8 mouse cellular contexts compared by ENCODE assay signal in the genomic region with DNA sequence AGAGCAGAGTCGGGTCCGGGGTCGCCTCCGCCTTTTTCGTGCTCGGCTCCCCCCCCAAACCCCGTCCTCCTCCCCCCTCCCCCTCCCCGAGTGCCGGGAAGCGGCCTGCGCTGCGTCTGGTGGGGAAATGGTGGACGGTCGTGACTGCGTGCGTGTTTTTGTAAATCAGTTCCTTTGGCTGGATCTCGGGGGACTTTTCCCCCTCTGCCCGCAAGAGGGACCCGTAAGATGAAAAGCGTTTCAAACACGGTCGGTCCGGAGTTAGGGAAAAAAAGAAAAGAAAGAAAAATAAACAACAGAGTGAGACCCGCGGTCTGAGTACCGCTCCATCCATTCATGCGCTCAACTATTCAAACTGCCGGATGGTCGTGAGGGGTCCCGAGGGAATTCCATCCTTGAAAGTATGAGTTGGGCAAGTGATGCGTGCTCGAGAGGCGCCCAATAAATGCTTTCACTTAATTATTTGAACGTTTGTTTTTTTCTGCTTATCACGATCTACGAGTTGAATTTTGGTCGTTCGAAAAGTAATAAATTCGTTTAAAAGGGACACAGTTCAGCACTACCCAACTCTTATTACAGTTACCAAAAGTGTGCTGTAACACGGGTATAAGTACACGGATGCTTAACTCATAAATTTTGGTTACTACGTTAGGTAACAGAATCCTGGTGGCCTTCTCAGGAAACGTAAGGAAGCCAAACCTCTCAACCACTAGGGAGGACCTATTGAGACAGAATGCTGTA. TPM values are rescaled to one million over a fixed set of nuclear protein-coding genes. Genes with fewer than 3 reads are reported as not detected.
A peak's percentile ranks its signal among the peaks of the same experiment; 100 is the strongest.
DNase-seq lines count a peak whose midpoint lies in the region; ATAC-seq and TF ChIP-seq lines count a peak whose summit lies in the region.

No protein-coding gene starts in this region.

- TF ChIP-seq POLR2A in lung, adult 2 months (IDR thresholded peaks at IDR 0.05; ENCODE audit: borderline replicate concordance, extremely low read depth, low read depth, low read length): no peak
- no peak for TF ChIP-seq POLR2A in liver, adult 2 months (IDR thresholded peaks at IDR 0.05; ENCODE audit: extremely low read depth, insufficient read depth, low read length)
- no peak for TF ChIP-seq POLR2A in small intestine, adult 2 months (IDR thresholded peaks at IDR 0.05; ENCODE audit: low read depth, low read length)

- H3K36me3 ChIP-seq in forebrain, embryonic 12.5 days (replicated peaks): no peaks in the 10 kb centered on the region
- no peaks in the 10 kb centered on the region for H3K36me3 ChIP-seq in liver, adult 2 months (ENCODE audit: control insufficient read depth, insufficient read depth, low read length)
- 0 out of 2 replicates have a peak, but pooled peaks cover 4% of the 10 kb centered on the region for H3K36me3 ChIP-seq in small intestine, adult 2 months (ENCODE audit: control insufficient read depth, insufficient read depth, low read length)

- ATAC-seq in forebrain, embryonic 12.5 days (ENCODE audit: low FRiP score): peak; percentile 80

- no peak for DNase-seq in lung, adult 2 months
- DNase-seq in lung, postnatal 36 days: no peak
- DNase-seq in R1 (ENCODE audit: low read depth, low spot score): peak; percentile 53
- peak; percentile 27 for DNase-seq in liver, adult 2 months (ENCODE audit: extremely low read depth, low read depth, low spot score)
- DNase-seq in frontal cortex, postnatal 14 days (ENCODE audit: low spot score in 2 of 2): no peak
- no peak for DNase-seq in adrenal gland, adult 8-10 months

- H3K79me2 ChIP-seq in liver, adult 2 months (ENCODE audit: control insufficient read depth, insufficient read depth, low read length): no peaks in the 10 kb centered on the region; the same call in 1 of the 2 replicates

- TF ChIP-seq CTCF in lung, adult 2 months (IDR thresholded peaks at IDR 0.05; ENCODE audit: insufficient read depth, low read length): no peak
- no peak for TF ChIP-seq CTCF in liver, adult 2 months (IDR thresholded peaks at IDR 0.05; ENCODE audit: low read depth, low read length)
- no peak for TF ChIP-seq CTCF in small intestine, adult 2 months (IDR thresholded peaks at IDR 0.05; ENCODE audit: extremely low read depth, insufficient read length, insufficient replicate concordance, low read depth, low read length)

- H3K27me3 ChIP-seq in forebrain, embryonic 12.5 days: no peaks in the 10 kb centered on the region
- H3K27me3 ChIP-seq in liver, adult 2 months (ENCODE audit: control insufficient read depth, insufficient read depth, low read length): no peaks in the 10 kb centered on the region
- H3K27me3 ChIP-seq in small intestine, adult 2 months (ENCODE audit: control insufficient read depth, insufficient read depth, low read length): no peaks in the 10 kb centered on the region

- H3K9me3 ChIP-seq in forebrain, embryonic 12.5 days: no peaks in the 10 kb centered on the region

- H3K4me3 ChIP-seq in lung, adult 2 months (replicated peaks; ENCODE audit: extremely low read depth, low read depth, low read length): peak overlapping the region; percentile 89
- H3K4me3 ChIP-seq in forebrain, embryonic 12.5 days (replicated peaks): peak overlapping the region; percentile 51
- H3K4me3 ChIP-seq in liver, adult 2 months (ENCODE audit: insufficient read depth, low read depth, low read length): peak overlapping the region; percentile 91
- peak overlapping the region; percentile 97 for H3K4me3 ChIP-seq in small intestine, adult 2 months (ENCODE audit: low read depth, low read length)

- H3K4me2 ChIP-seq in forebrain, embryonic 12.5 days: peak overlapping the region; percentile 45

- H3K4me1 ChIP-seq in lung, adult 2 months (ENCODE audit: control insufficient read depth, insufficient read depth, low read length): peaks cover 2% of the 10 kb centered on the region; the same call in 1 of the 2 replicates
- peaks cover 15% of the 10 kb centered on the region for H3K4me1 ChIP-seq in forebrain, embryonic 12.5 days
- peaks cover 3% of the 10 kb centered on the region for H3K4me1 ChIP-seq in liver, adult 2 months (ENCODE audit: control insufficient read depth, insufficient read depth, low read length)
- H3K4me1 ChIP-seq in small intestine, adult 2 months (ENCODE audit: control insufficient read depth, insufficient read depth, insufficient read length, low read length): peaks cover 3% of the 10 kb centered on the region; the same call in 1 of the 2 replicates

- peak overlapping the region; percentile 93 for H3K27ac ChIP-seq in forebrain, embryonic 12.5 days
- peak overlapping the region; percentile 82 for H3K27ac ChIP-seq in liver, adult 2 months (replicated peaks; ENCODE audit: insufficient read depth, low read depth, low read length)
- peak overlapping the region; percentile 88 for H3K27ac ChIP-seq in small intestine, adult 2 months (ENCODE audit: insufficient read depth, low read depth, low read length)

- H3K9ac ChIP-seq in forebrain, embryonic 12.5 days: peak overlapping the region; percentile 63
- H3K9ac ChIP-seq in liver, adult 2 months (ENCODE audit: low read depth, low read length): peak overlapping the region; percentile 86

- WGBS in lung, adult 2 months: 25% methylated on average over 43 of the region's 43 CpGs
- WGBS in forebrain, embryonic 12.5 days: 18% methylated on average over 37 of the region's 43 CpGs
- WGBS in liver, adult 2 months: under 1% methylated on average over 35 of the region's 43 CpGs
- WGBS in small intestine, adult 2 months: 13% methylated on average over 43 of the region's 43 CpGs

RNA-seq across cellular contexts. Expression of a gene that starts 0.6 kb away (rescaled TPM):
- 9.8 and 23.7 TPM in 2 replicates for polyA plus RNA-seq in lung, adult 2 months (2012; rRNA removed)
- 213 and 222 TPM in 2 replicates for polyA plus RNA-seq in forebrain, embryonic 12.5 days (2016; fragmentation: Nextera tagmentation; extraction: Ambion mirVana)
- 33.6 and 42.8 TPM in 2 replicates for total RNA-seq in liver, adult 2 months (2014; rRNA removed)
- 6.7 and 9.0 TPM in 2 replicates for polyA plus RNA-seq in liver, adult 2 months (2012; rRNA removed)
- polyA plus RNA-seq in small intestine, adult 2 months (2012; rRNA removed): 1.1 and 3.8 TPM in 2 replicates
- total RNA-seq in adrenal gland, adult 8-10 months (2022): 100 to 1,000 TPM in 3 of 4 experiments, 10 to 100 TPM in 1; 97.9 to 112 (median 105) TPM

RNA-seq across cellular contexts. Expression of a gene that starts 0.6 kb away (rescaled TPM):
- polyA plus RNA-seq in lung, adult 2 months (2012; rRNA removed): 1.5 and 2.6 TPM in 2 replicates
- 3.6 and 4.4 TPM in 2 replicates for polyA plus RNA-seq in forebrain, embryonic 12.5 days (2016; fragmentation: Nextera tagmentation; extraction: Ambion mirVana)
- total RNA-seq in liver, adult 2 months (2014; rRNA removed): 5.2 and 5.7 TPM in 2 replicates
- polyA plus RNA-seq in liver, adult 2 months (2012; rRNA removed): 1.2 and 1.6 TPM in 2 replicates
- 0.65 and 0.98 TPM in 2 replicates for polyA plus RNA-seq in small intestine, adult 2 months (2012; rRNA removed)
- total RNA-seq in adrenal gland, adult 8-10 months (2022): 10 to 100 TPM; 13.5 to 20.7 (median 14.0) TPM

RNA-seq across cellular contexts. Expression of a gene that starts 16.1 kb away (rescaled TPM):
- 73.7 and 105 TPM in 2 replicates for polyA plus RNA-seq in lung, adult 2 months (2012; rRNA removed)
- polyA plus RNA-seq in forebrain, embryonic 12.5 days (2016; fragmentation: Nextera tagmentation; extraction: Ambion mirVana): 298 and 303 TPM in 2 replicates
- 349 and 403 TPM in 2 replicates for total RNA-seq in liver, adult 2 months (2014; rRNA removed)
- polyA plus RNA-seq in liver, adult 2 months (2012; rRNA removed): 77.1 and 85.4 TPM in 2 replicates
- 48.0 and 60.3 TPM in 2 replicates for polyA plus RNA-seq in small intestine, adult 2 months (2012; rRNA removed)
- 100 to 1,000 TPM; 153 to 265 (median 202) TPM for total RNA-seq in adrenal gland, adult 8-10 months (2022)

RNA-seq across cellular contexts. Expression of a gene that starts 18.2 kb away (rescaled TPM):
- 1.6 and 3.3 TPM in 2 replicates for polyA plus RNA-seq in lung, adult 2 months (2012; rRNA removed)
- polyA plus RNA-seq in forebrain, embryonic 12.5 days (2016; fragmentation: Nextera tagmentation; extraction: Ambion mirVana): 0.57 and 0.87 TPM in 2 replicates
- 0.83 and 0.87 TPM in 2 replicates for total RNA-seq in liver, adult 2 months (2014; rRNA removed)
- 0.25 and 0.35 TPM in 2 replicates for polyA plus RNA-seq in liver, adult 2 months (2012; rRNA removed)
- 0.19 and 0.48 TPM in 2 replicates for polyA plus RNA-seq in small intestine, adult 2 months (2012; rRNA removed)
- total RNA-seq in adrenal gland, adult 8-10 months (2022): 1 to 10 TPM; 1.5 to 3.4 (median 1.8) TPM

RNA-seq across cellular contexts. Expression of a gene that starts 59.9 kb away (rescaled TPM):
- 0.33 and 0.98 TPM in 2 replicates for polyA plus RNA-seq in lung, adult 2 months (2012; rRNA removed)
- polyA plus RNA-seq in forebrain, embryonic 12.5 days (2016; fragmentation: Nextera tagmentation; extraction: Ambion mirVana): 60.6 and 62.7 TPM in 2 replicates
- total RNA-seq in liver, adult 2 months (2014; rRNA removed): 29.4 and 39.0 TPM in 2 replicates
- 3.6 and 3.8 TPM in 2 replicates for polyA plus RNA-seq in liver, adult 2 months (2012; rRNA removed)
- polyA plus RNA-seq in small intestine, adult 2 months (2012; rRNA removed): 0.27 and 0.66 TPM in 2 replicates
- total RNA-seq in adrenal gland, adult 8-10 months (2022): 10 to 100 TPM; 21.2 to 35.3 (median 30.4) TPM

Comparison
In these comparisons a context has a peak if more than half of its experiments do, and no peak if none do; other contexts are left out.
1. DNase-seq: peak in R1 (single experiment) and liver, adult 2 months (single experiment); none in lung, adult 2 months (single experiment), lung, postnatal 36 days (single experiment), frontal cortex, postnatal 14 days (0 of 2) and adrenal gland, adult 8-10 months (single experiment).
2. Peak in every context shown above with its lines, with median percentiles within 50 percentile points of each other: H3K4me3 ChIP-seq and H3K27ac ChIP-seq.